11 mouse cellular contexts compared by ENCODE assay signal in genomic region chr7:44971142-44971541, GRCm38 (mm10). TPM values are rescaled to one million over a fixed set of nuclear protein-coding genes. Genes with fewer than 3 reads are reported as not detected.
A peak's percentile ranks its signal among the peaks of the same experiment; 100 is the strongest.
DNase-seq lines count a peak whose midpoint lies in the region; ATAC-seq lines count a peak whose summit lies in the region.
"Had no signal": no experiment of that assay in that cellular context is flagged by ENCODE, and none has a peak within 500 bp of the region (broad histone marks: within the 10 kb centered on the region; RNA-seq: fewer than 3 reads in every experiment).

No protein-coding gene starts in this region.

- no peak overlapping the region for H3K27ac ChIP-seq in kidney, embryonic 14.5 days (ENCODE audit: low read depth, low read length)
- H3K27ac ChIP-seq in embryonic facial prominence, embryonic 14.5 days (replicated peaks; ENCODE audit: low read depth, low read length), result peak overlapping the region; percentile 88; the same call in 1 of the 2 replicates
- peak overlapping the region; percentile 82; the same call in 1 of the 2 replicates for H3K27ac ChIP-seq in intestine, embryonic 14.5 days (ENCODE audit: low read depth)
- peak overlapping the region; percentile 82 for H3K27ac ChIP-seq in midbrain, embryonic 15.5 days

- H3K27me3 ChIP-seq in kidney, embryonic 14.5 days (ENCODE audit: control insufficient read depth, insufficient read depth, low read length), result no peaks in the 10 kb centered on the region
- H3K27me3 ChIP-seq in embryonic facial prominence, embryonic 14.5 days (replicated peaks; ENCODE audit: control insufficient read depth, insufficient read depth, low read length), result no peaks in the 10 kb centered on the region
- H3K27me3 ChIP-seq in intestine, embryonic 14.5 days (replicated peaks; ENCODE audit: control insufficient read depth, insufficient read depth, low read length), result no peaks in the 10 kb centered on the region
- no peaks in the 10 kb centered on the region for H3K27me3 ChIP-seq in midbrain, embryonic 15.5 days (replicated peaks)

- peak overlapping the region; percentile 41 for H3K4me2 ChIP-seq in kidney, embryonic 14.5 days (replicated peaks; ENCODE audit: low read depth, low read length)
- H3K4me2 ChIP-seq in embryonic facial prominence, embryonic 14.5 days (ENCODE audit: low read depth, low read length), result peak overlapping the region; percentile 60
- peak overlapping the region; percentile 68 for H3K4me2 ChIP-seq in intestine, embryonic 14.5 days (ENCODE audit: low read length)
- peak overlapping the region; percentile 59 for H3K4me2 ChIP-seq in midbrain, embryonic 15.5 days

- H3K36me3 ChIP-seq in kidney, embryonic 14.5 days (ENCODE audit: control insufficient read depth, insufficient read depth, low read length), result peaks cover 9% of the 10 kb centered on the region; the same call in 1 of the 2 replicates
- H3K36me3 ChIP-seq in embryonic facial prominence, embryonic 14.5 days (ENCODE audit: control insufficient read depth, insufficient read depth, low read length), result peaks cover 30% of the 10 kb centered on the region
- H3K36me3 ChIP-seq in intestine, embryonic 14.5 days (ENCODE audit: control insufficient read depth, insufficient read depth, low read length), result peaks cover 2% of the 10 kb centered on the region; the same call in 1 of the 2 replicates
- peaks cover 4% of the 10 kb centered on the region; the same call in 1 of the 2 replicates for H3K36me3 ChIP-seq in midbrain, embryonic 15.5 days (replicated peaks)

- H3K9me3 ChIP-seq in kidney, embryonic 14.5 days (ENCODE audit: control insufficient read depth, low read length), result no peaks in the 10 kb centered on the region
- no peaks in the 10 kb centered on the region for H3K9me3 ChIP-seq in embryonic facial prominence, embryonic 14.5 days (ENCODE audit: control insufficient read depth, low read length)
- H3K9me3 ChIP-seq in intestine, embryonic 14.5 days (ENCODE audit: control insufficient read depth, low read length), result no peaks in the 10 kb centered on the region
- no peaks in the 10 kb centered on the region for H3K9me3 ChIP-seq in midbrain, embryonic 15.5 days

- peaks cover 19% of the 10 kb centered on the region for H3K4me1 ChIP-seq in kidney, embryonic 14.5 days (ENCODE audit: control insufficient read depth, insufficient read depth, low read length)
- peaks cover 8% of the 10 kb centered on the region for H3K4me1 ChIP-seq in embryonic facial prominence, embryonic 14.5 days (ENCODE audit: control insufficient read depth, insufficient read depth, low read length)
- peaks cover 20% of the 10 kb centered on the region for H3K4me1 ChIP-seq in intestine, embryonic 14.5 days (replicated peaks; ENCODE audit: control insufficient read depth, insufficient read depth, low read length)
- peaks cover 41% of the 10 kb centered on the region for H3K4me1 ChIP-seq in midbrain, embryonic 15.5 days

- peak overlapping the region; percentile 59 for H3K4me3 ChIP-seq in kidney, embryonic 14.5 days (ENCODE audit: low read length)
- peak overlapping the region; percentile 62 for H3K4me3 ChIP-seq in embryonic facial prominence, embryonic 14.5 days (ENCODE audit: low read depth, low read length)
- peak overlapping the region; percentile 56 for H3K4me3 ChIP-seq in intestine, embryonic 14.5 days (ENCODE audit: low read depth, low read length)
- H3K4me3 ChIP-seq in midbrain, embryonic 15.5 days, result peak overlapping the region; percentile 47

- H3K9ac ChIP-seq in kidney, embryonic 14.5 days (ENCODE audit: low read depth, low read length), result peak overlapping the region; percentile 63; the same call in 1 of the 2 replicates
- peak overlapping the region; percentile 65 for H3K9ac ChIP-seq in embryonic facial prominence, embryonic 14.5 days (ENCODE audit: low read depth, low read length)
- H3K9ac ChIP-seq in intestine, embryonic 14.5 days (ENCODE audit: low read length), result peak overlapping the region; percentile 49
- peak overlapping the region; percentile 45 for H3K9ac ChIP-seq in midbrain, embryonic 15.5 days

- ATAC-seq in kidney, embryonic 14.5 days (ENCODE audit: low FRiP score, low TSS enrichment), result no peak
- ATAC-seq in embryonic facial prominence, embryonic 14.5 days (ENCODE audit: low read depth), result no peak
- ATAC-seq in intestine, embryonic 14.5 days (replicated peaks; ENCODE audit: low FRiP score, low TSS enrichment, low read depth), result no peak
- no peak for ATAC-seq in midbrain, embryonic 15.5 days (replicated peaks)
- no peak for ATAC-seq in erythroblast, adult 5-6 weeks (replicated peaks; ENCODE audit: low FRiP score, poor library complexity, severe bottlenecking)

- no peak for DNase-seq in kidney, postnatal 4 days
- no peak for DNase-seq in embryonic facial prominence, embryonic 14.5 days (ENCODE audit: low spot score)
- peak; percentile 50 for DNase-seq in intestine, embryonic 14.5 days (ENCODE audit: low spot score)
- no peak for DNase-seq in thymus, postnatal 14 days
- no peak for DNase-seq in urinary bladder, postnatal 36 days (ENCODE audit: low spot score in 2 of 2)

- WGBS in kidney, embryonic 14.5 days, result 69% methylated on average over 7 of the region's 7 CpGs
- 67% methylated on average over 7 of the region's 7 CpGs for WGBS in embryonic facial prominence, embryonic 14.5 days
- WGBS in intestine, embryonic 14.5 days, result 68% methylated on average over 7 of the region's 7 CpGs
- WGBS in midbrain, embryonic 15.5 days, result 70% methylated on average over 7 of the region's 7 CpGs

RNA-seq across cellular contexts. Expression of gene Cpt1c, which starts 3.5 kb away (rescaled TPM):
- polyA plus RNA-seq in kidney, embryonic 14.5 days (2014; fragmentation: Nextera tagmentation; extraction: Ambion mirVana), result 13.7 and 19.2 TPM in 2 replicates
- 22.4 and 31.1 TPM in 2 replicates for polyA plus RNA-seq in embryonic facial prominence, embryonic 14.5 days (2014; fragmentation: Nextera tagmentation; extraction: Ambion mirVana)
- 21.9 and 24.7 TPM in 2 replicates for polyA plus RNA-seq in intestine, embryonic 14.5 days (2014; fragmentation: Nextera tagmentation; extraction: Ambion mirVana)
- 56.5 and 58.2 TPM in 2 replicates for polyA plus RNA-seq in midbrain, embryonic 15.5 days (2015; fragmentation: Nextera tagmentation; extraction: Ambion mirVana)
- total RNA-seq in erythroblast, adult 5-6 weeks (2015; ENCODE audit: low replicate concordance), result 0.19 and 1.5 TPM in 2 replicates
- 0.28 and 0.51 TPM in 2 replicates for total RNA-seq in erythroblast, adult 5-6 weeks (2017; ENCODE audit: low replicate concordance)

RNA-seq across cellular contexts. Expression of gene Prmt1, which starts 15.2 kb away (rescaled TPM):
- polyA plus RNA-seq in kidney, embryonic 14.5 days (2014; fragmentation: Nextera tagmentation; extraction: Ambion mirVana), result 258 and 308 TPM in 2 replicates
- polyA plus RNA-seq in embryonic facial prominence, embryonic 14.5 days (2014; fragmentation: Nextera tagmentation; extraction: Ambion mirVana), result 173 and 178 TPM in 2 replicates
- 208 and 211 TPM in 2 replicates for polyA plus RNA-seq in intestine, embryonic 14.5 days (2014; fragmentation: Nextera tagmentation; extraction: Ambion mirVana)
- polyA plus RNA-seq in midbrain, embryonic 15.5 days (2015; fragmentation: Nextera tagmentation; extraction: Ambion mirVana), result 697 and 717 TPM in 2 replicates
- 21.7 and 73.4 TPM in 2 replicates for total RNA-seq in erythroblast, adult 5-6 weeks (2015; ENCODE audit: low replicate concordance)
- 9.2 and 30.6 TPM in 2 replicates for total RNA-seq in erythroblast, adult 5-6 weeks (2017; ENCODE audit: low replicate concordance)

RNA-seq across cellular contexts. Expression of gene Irf3, which starts 26.3 kb away (rescaled TPM):
- polyA plus RNA-seq in kidney, embryonic 14.5 days (2014; fragmentation: Nextera tagmentation; extraction: Ambion mirVana), result 66.2 and 81.6 TPM in 2 replicates
- 77.7 and 84.6 TPM in 2 replicates for polyA plus RNA-seq in embryonic facial prominence, embryonic 14.5 days (2014; fragmentation: Nextera tagmentation; extraction: Ambion mirVana)
- polyA plus RNA-seq in intestine, embryonic 14.5 days (2014; fragmentation: Nextera tagmentation; extraction: Ambion mirVana), result 84.3 and 91.7 TPM in 2 replicates
- polyA plus RNA-seq in midbrain, embryonic 15.5 days (2015; fragmentation: Nextera tagmentation; extraction: Ambion mirVana), result 61.9 and 66.8 TPM in 2 replicates
- 15.5 and 24.2 TPM in 2 replicates for total RNA-seq in erythroblast, adult 5-6 weeks (2015; ENCODE audit: low replicate concordance)
- total RNA-seq in erythroblast, adult 5-6 weeks (2017; ENCODE audit: low replicate concordance), result 17.0 and 34.1 TPM in 2 replicates

RNA-seq across cellular contexts. Expression of gene Bcl2l12, which starts 27.4 kb away (rescaled TPM):
- polyA plus RNA-seq in kidney, embryonic 14.5 days (2014; fragmentation: Nextera tagmentation; extraction: Ambion mirVana), result 54.9 and 71.1 TPM in 2 replicates
- 43.2 and 48.6 TPM in 2 replicates for polyA plus RNA-seq in embryonic facial prominence, embryonic 14.5 days (2014; fragmentation: Nextera tagmentation; extraction: Ambion mirVana)
- polyA plus RNA-seq in intestine, embryonic 14.5 days (2014; fragmentation: Nextera tagmentation; extraction: Ambion mirVana), result 54.3 and 55.2 TPM in 2 replicates
- polyA plus RNA-seq in midbrain, embryonic 15.5 days (2015; fragmentation: Nextera tagmentation; extraction: Ambion mirVana), result 10.0 and 12.3 TPM in 2 replicates
- 2.9 and 9.6 TPM in 2 replicates for total RNA-seq in erythroblast, adult 5-6 weeks (2015; ENCODE audit: low replicate concordance)
- 1.3 and 2.5 TPM in 2 replicates for total RNA-seq in erythroblast, adult 5-6 weeks (2017; ENCODE audit: low replicate concordance)

RNA-seq across cellular contexts. Expression of gene Tsks, which starts 28.1 kb away (rescaled TPM):
- 0.37 TPM in 1 of 2 replicates, not detected in the other for polyA plus RNA-seq in kidney, embryonic 14.5 days (2014; fragmentation: Nextera tagmentation; extraction: Ambion mirVana)
- polyA plus RNA-seq in embryonic facial prominence, embryonic 14.5 days (2014; fragmentation: Nextera tagmentation; extraction: Ambion mirVana), result 0.30 TPM in 1 of 2 replicates, not detected in the other
- polyA plus RNA-seq in intestine, embryonic 14.5 days (2014; fragmentation: Nextera tagmentation; extraction: Ambion mirVana), result not detected in 2 replicates
- polyA plus RNA-seq in midbrain, embryonic 15.5 days (2015; fragmentation: Nextera tagmentation; extraction: Ambion mirVana), result 0.11 and 0.21 TPM in 2 replicates
- total RNA-seq in erythroblast, adult 5-6 weeks (2015; ENCODE audit: low replicate concordance), result not detected in 2 replicates
- not detected in 2 replicates for total RNA-seq in erythroblast, adult 5-6 weeks (2017; ENCODE audit: low replicate concordance)
- total RNA-seq: MEL had no signal
- polyA plus RNA-seq: erythroblast, embryonic 14.5 days; large intestine, adult 2 months had no signal
